Mouse (Mus musculus): ENCODE data around the gene Tmem88b.

The Tmem88b gene

GRCm38 (mm10) chr4:155785819-155786218 lies at the start of gene Tmem88b:
TSS of gene Tmem88b (minus strand) at chr4:155785874.
- in situ Hi-C loops (cut with MboI, MseI), result loop anchor here (5.0 kb wide), 1 partner anchor 49 kb away; no protein-coding TSS in a partner anchor

- in situ Hi-C loops (cut with MboI, MseI), result no loop called here
Observed at GRCm38 (mm10) chr4:155833836-155834235, 48.2 kb upstream of the Tmem88b start.

GRCm38 (mm10) chr4:155833234-155833633 lies 47.6 kb upstream of the Tmem88b start:
- in situ Hi-C loops (cut with MboI, MseI), result no loop called here

DNA sequence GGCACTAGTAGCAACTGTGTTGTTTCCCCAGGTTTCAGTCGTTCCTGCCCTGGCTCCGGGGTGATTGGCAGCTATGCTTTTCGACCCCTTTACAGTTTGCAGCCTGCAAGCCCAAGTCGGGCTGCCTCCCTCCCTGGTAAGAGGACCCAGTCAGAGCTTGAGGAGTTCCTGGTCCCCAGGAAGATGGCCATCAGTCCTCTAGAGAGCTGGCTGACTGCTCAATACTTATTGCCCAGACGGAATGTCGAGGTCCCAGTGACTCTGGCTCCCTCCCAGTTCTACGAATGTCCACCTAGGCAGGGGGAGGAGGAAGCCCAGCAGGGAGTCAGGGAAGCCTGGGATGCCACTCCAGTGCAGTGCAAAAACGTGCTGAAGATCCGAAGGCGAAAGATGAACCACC lies 46.6 kb upstream of the Tmem88b start:
- in situ Hi-C loops (cut with MboI, MseI), result no loop called here

- in situ Hi-C loops (cut with MboI, MseI), result no loop called here
Observed at GRCm38 (mm10) chr4:155831831-155832230, 46.2 kb upstream of the Tmem88b start.

GRCm38 (mm10) chr4:155831205-155831766 lies 45.6 kb upstream of the Tmem88b start, which contains the start of gene Aurkaip1:
TSS of gene Aurkaip1 (plus strand) at chr4:155831272.
- in situ Hi-C loops (cut with MboI, MseI), result no loop called here

DNA sequence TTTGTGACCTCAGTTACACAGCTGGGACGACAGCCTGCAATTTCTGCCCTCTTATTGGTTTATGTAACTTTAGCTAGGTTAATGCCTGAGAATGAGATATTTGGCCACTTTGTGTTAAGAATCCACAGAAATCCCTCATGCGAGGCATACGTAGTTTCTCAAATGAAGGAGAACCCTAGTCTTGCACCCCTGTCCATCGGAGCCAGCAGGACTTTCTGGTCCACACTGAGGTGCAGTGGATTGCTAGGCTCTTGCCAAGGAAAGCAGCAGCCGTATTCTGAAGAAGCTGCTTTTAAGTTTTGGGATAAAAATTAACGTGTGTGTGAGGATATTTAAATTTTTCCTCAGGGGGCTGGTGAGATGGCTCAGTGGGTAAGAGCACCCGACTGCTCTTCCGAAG lies 44.9 kb upstream of the Tmem88b start:
- in situ Hi-C loops (cut with MboI, MseI), result no loop called here

DNA sequence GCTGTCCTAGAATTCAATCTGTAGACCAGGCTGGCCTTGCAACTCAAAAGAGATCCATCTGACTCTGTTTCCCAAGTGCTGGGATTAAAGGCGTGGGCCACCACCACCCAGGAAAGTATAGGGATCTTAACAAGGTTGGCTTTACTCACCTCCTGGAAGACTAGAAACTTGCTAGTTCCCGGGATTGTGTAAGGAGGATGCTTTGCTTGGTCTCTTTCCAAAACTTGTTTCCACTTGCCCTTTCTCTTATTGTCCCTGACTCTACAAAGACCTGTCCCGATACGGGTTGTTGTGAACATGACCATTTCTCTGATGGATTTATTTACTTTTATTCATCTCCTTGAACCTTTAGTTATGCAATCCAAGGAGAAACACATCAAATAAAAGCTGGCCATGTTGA lies 44.2 kb upstream of the Tmem88b start:
- in situ Hi-C loops (cut with MboI, MseI), result no loop called here

GRCm38 (mm10) chr4:155823443-155823842 lies 37.8 kb upstream of the Tmem88b start:
- in situ Hi-C loops (cut with MboI, MseI), result no loop called here

GRCm38 (mm10) chr4:155821025-155821424 lies 35.4 kb upstream of the Tmem88b start:
- in situ Hi-C loops (cut with MboI, MseI), result no loop called here

DNA sequence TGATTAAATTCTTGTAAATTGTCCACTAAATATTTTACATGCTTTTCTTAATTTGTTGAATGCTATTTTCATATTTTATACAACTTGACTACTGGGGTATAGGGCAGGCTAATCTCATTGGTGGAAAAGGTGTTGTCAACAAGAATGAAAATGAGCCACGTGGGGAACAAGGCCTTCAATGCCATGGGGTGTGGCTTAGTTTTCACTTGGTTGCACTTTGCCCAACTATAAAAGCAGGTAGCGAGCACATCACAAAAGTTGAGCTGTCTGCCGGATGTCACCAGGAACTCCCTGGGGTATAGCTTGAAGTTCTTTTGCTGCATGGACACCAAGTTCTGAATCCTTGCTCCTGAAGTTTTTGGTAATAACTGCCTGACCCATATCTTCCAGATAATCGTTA lies 31.9 kb upstream of the Tmem88b start:
- in situ Hi-C loops (cut with MboI, MseI), result no loop called here

DNA sequence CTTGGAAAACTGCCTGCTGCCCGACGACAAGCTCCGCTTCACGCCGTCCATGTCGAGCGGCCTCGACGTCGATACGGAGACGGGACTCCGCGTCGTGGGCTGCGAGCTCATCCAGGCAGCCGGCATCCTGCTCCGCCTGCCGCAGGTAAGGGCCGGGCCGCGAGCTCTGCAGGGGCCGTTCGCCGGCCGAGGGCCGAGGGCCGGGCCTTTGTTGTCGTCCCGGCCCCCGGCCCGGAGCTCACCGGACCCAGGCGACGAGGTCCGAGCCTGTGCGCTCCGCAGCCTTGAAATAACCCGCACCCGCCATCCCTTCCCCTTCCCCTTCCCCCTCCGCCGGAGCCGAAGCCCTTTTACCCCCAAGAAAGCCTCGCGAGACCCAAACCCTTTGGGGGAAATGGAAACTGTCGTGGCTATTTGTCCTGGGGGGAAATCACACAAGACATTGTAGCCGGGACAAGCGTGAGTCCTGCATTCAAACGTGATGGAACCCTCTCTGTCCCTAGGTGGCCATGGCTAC lies 27.0 kb upstream of the Tmem88b start:
- in situ Hi-C loops (cut with MboI, MseI), result no loop called here

DNA sequence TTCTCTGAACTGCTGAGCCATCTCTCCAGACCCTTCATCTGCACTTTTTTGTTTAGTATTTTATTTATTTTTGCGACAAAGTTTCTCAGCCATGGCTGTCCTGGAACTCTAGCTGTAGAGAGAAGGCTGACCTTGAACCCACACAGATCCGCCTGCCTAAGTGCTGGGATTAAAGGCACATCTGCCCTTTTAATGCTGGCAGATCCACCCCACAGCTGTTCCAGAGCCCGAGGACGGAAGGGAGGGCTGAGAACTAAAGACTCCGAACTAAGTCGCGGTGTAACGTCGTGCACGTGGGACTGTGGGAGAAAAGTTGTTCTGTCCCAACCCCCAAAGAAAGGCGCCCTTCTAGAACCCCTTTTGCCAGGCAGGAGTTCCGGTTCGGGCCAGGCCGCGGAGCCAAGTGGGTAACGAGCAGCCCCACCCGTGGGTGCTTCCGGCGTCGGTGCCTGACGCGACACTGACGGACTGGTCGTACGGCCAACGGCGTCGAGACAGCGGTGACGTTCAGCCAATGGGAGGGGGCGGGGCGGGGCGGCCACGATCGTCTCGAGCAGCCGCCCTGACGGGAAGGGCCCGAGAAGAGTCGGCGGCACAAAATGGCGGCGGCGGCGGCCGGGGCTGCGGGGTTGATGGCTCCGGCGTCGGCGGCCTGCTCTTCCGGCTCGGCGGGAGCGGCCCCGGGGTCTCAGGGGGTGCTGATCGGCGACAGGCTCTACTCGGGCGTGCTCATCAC lies 26.4 kb upstream of the Tmem88b start, which contains the start of gene Ccnl2:
Gene Ccnl2, plus strand, starts transcription at position 561 of the 736 bp plus-strand sequence.
- in situ Hi-C loops (cut with MboI, MseI), result no loop called here

GRCm38 (mm10) chr4:155807841-155808240 lies 22.2 kb upstream of the Tmem88b start:
- in situ Hi-C loops (cut with MboI, MseI), result no loop called here

GRCm38 (mm10) chr4:155803340-155804041 lies 17.8 kb upstream of the Tmem88b start:
- in situ Hi-C loops (cut with MboI, MseI), result no loop called here

- in situ Hi-C loops (cut with MboI, MseI), result no loop called here
Observed at GRCm38 (mm10) chr4:155802741-155803339, 17.2 kb upstream of the Tmem88b start, which contains the start of gene Mrpl20. TSS of gene Mrpl20 (plus strand) at chr4:155802878.

- in situ Hi-C loops (cut with MboI, MseI), result no loop called here
Observed at GRCm38 (mm10) chr4:155802075-155802474, 16.4 kb upstream of the Tmem88b start.

DNA sequence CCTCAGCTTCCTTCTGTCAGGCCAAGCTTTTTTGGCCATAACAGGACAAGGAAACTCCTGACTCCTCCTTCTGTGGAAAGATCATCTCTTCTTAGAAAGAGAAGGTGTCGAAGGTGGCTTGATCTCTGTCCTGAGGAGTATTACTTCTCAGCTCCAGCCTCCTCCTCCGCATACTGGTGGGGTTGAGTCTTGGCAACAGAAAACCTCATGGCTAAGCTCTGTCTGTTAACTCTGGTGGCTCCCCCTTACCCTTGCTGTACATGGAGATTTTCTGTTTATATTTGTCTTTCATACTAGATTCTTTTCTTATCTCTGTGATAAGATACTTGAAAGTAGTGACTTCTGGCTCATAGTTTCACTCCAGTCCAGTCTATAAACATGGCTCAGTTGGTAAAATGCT lies 8.1 kb upstream of the Tmem88b start:
- in situ Hi-C loops (cut with MboI, MseI), result no loop called here

DNA sequence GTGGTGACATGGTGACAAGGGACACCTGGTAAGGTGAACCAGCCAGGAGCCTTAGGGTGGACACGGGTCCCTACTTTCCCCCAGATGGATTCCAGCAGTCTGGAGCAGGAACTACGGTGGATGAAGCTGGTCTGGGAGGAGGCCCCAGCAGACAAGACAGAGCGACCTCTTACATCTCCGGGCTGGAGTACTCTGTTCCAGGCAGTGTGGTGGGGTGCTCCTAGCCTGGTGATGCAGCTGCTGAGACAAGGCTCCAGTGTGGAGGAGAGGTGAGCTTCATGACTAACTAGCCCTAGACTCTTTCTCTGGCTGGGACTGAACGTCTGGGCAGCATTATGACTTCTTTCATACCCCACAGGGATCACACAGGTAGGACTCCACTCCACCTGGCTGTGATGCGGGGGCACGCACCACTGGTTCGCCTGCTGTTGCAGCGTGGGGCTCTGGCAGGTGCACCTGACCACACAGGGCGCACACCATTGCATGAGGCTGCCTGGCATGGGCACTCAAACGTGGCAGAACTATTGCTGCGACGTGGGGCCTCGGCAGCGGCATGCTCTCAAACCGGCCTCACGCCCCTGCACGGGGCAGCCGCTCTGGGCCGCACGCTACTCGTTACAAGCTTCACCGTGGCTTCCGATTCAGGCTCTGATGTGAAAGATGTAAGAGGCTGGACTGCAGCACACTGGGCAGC lies 5.7 kb upstream of the Tmem88b start:
- in situ Hi-C loops (cut with MboI, MseI), result no loop called here

GRCm38 (mm10) chr4:155790650-155791161 lies 5.0 kb upstream of the Tmem88b start:
- in situ Hi-C loops (cut with MboI, MseI), result no loop called here

DNA sequence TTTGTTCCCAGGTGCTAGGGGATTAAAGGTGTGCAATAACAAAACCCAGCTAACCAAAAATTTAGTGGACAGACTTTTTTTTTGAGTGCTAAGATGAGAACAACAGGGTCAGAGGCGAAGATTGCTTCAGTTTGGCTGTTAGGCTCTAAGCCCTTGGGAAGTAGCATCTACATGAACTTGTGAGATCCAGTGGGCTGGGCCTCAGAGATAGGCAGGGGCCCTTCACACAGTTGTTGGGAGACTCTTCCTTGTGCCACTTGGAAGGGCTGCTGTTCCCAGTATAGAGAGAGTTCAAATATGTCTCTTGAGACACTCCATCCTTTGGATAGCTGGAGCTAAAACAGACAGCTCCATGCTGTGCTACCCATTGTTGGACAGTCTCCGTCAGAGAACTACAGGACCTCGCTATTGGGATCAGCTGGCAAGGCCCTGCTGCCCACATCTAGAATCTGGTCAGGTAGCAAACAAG lies 4.4 kb upstream of the Tmem88b start, which contains the start of gene Ankrd65:
Gene Ankrd65, plus strand, starts transcription at position 419 of the 469 bp plus-strand sequence.
- in situ Hi-C loops (cut with MboI, MseI), result no loop called here

Measured in T-helper 1 cell (primary cell).